Mouse (Mus musculus) heart, embryonic 15.5 days (tissue): Measurements from ENCODE around the gene Gtsf1. TPM values are rescaled to one million over a fixed set of nuclear protein-coding genes. Genes with fewer than 3 reads are reported as not detected.

Experiments
- ATAC-seq: fragments of 200-750 bp; cut with Nextera tagmentation; replicated peaks from 2 replicates; pipeline ENCODE4 v1.8.0; 2017; ENCODE audit warnings: low read depth, moderate TSS enrichment; ENCODE audit not compliant: insufficient number of reproducible peaks, insufficient read depth, low FRiP score
- H3K27ac ChIP-seq: fragments of 300-500 bp; sonication (generic); 2 replicates; pipeline ENCODE4 v1.5.1; 2015; ENCODE audit warnings: mild to moderate bottlenecking, inconsistent platforms
- H3K27me3 ChIP-seq: fragments of 300-500 bp; sonication (generic); 2 replicates; pipeline ENCODE4 v1.6.1; 2015; ENCODE audit warnings: inconsistent platforms
- H3K36me3 ChIP-seq: fragments of 300-500 bp; sonication (generic); 2 replicates; pipeline ENCODE4 v1.6.1; 2015; ENCODE audit warnings: mild to moderate bottlenecking, inconsistent platforms
- H3K4me1 ChIP-seq: fragments of 300-500 bp; sonication (generic); replicated peaks from 2 replicates; pipeline ENCODE4 v1.6.1; 2015; ENCODE audit warnings: inconsistent platforms
- H3K4me2 ChIP-seq: fragments of 300-500 bp; sonication (generic); 2 replicates; pipeline ENCODE4 v1.6.1; 2015; ENCODE audit warnings: inconsistent platforms, mild to moderate bottlenecking, moderate library complexity
- H3K4me3 ChIP-seq: fragments of 300-500 bp; sonication (generic); 2 replicates; pipeline ENCODE4 v1.5.1; 2015; ENCODE audit warnings: mild to moderate bottlenecking, inconsistent platforms
- H3K9ac ChIP-seq: fragments of 300-500 bp; sonication (generic); 2 replicates; pipeline ENCODE4 v1.6.1; 2015; ENCODE audit warnings: mild to moderate bottlenecking, inconsistent platforms
- H3K9me3 ChIP-seq: fragments of 300-500 bp; sonication (generic); replicated peaks from 2 replicates; pipeline ENCODE4 v1.6.1; 2016; ENCODE audit warnings: inconsistent platforms
- WGBS: fragments of 180-500 bp; shearing (Covaris S2); methylation state at CpG from one replicate; pipeline ENCODE4 v1.1.7; 2015; ENCODE audit warnings: mixed read lengths; 5-methylcytosine and 5-hydroxymethylcytosine counted together
- polyA plus RNA-seq: library from polyadenylated mRNA; unstranded; fragments of >200 nt; fragmentation: Nextera tagmentation; extraction: Ambion mirVana; gene quantifications from 2 replicates; pipeline ENCODE4 v1.2.1, GENCODE M21; 2015

Gene Gtsf1
- polyA plus RNA-seq, 1 experiment from 2014 or later: 32.6 TPM

GRCm38 (mm10) chr15:103354690-103355089 is 75.6 kb downstream of the Gtsf1 start:
- Histone ChIP-seq H3K9ac (no peak overlapping the region), H3K4me2 (no peak overlapping the region), H3K36me3 (peaks cover 64% of the 10 kb centered on the region), H3K27ac (peak overlapping the region; percentile 92), H3K4me3 (no peak overlapping the region), H3K27me3 (no peaks in the 10 kb centered on the region), H3K4me1 (peaks cover 55% of the 10 kb centered on the region), H3K9me3 (no peaks in the 10 kb centered on the region)
- WGBS: 81% methylated on average over 2 of the region's 2 CpGs
- no peak for ATAC-seq

GRCm38 (mm10) chr15:103353511-103354256 is 76.6 kb downstream of the Gtsf1 start:
- no peak for ATAC-seq
- no peak overlapping the region for H3K9ac ChIP-seq
- no peak overlapping the region for H3K4me3 ChIP-seq
- no peaks in the 10 kb centered on the region for H3K27me3 ChIP-seq
- H3K36me3 ChIP-seq: peaks cover 74% of the 10 kb centered on the region
- H3K9me3 ChIP-seq: no peaks in the 10 kb centered on the region
- peaks cover 45% of the 10 kb centered on the region for H3K4me1 ChIP-seq
- H3K4me2 ChIP-seq: no peak overlapping the region
- 85% methylated on average over 11 of the region's 11 CpGs for WGBS
- H3K27ac ChIP-seq: 0 out of 2 replicates have a peak overlapping the region, but pooled peaks have one; percentile 11

GRCm38 (mm10) chr15:103352856-103353255 is 77.4 kb downstream of the Gtsf1 start:
- Histone ChIP-seq H3K27me3 (no peaks in the 10 kb centered on the region), H3K9ac (no peak overlapping the region), H3K4me1 (peaks cover 37% of the 10 kb centered on the region), H3K4me2 (no peak overlapping the region), H3K4me3 (no peak overlapping the region), H3K9me3 (no peaks in the 10 kb centered on the region), H3K36me3 (peaks cover 82% of the 10 kb centered on the region), H3K27ac (0 out of 2 replicates have a peak overlapping the region, but pooled peaks have one; percentile 11)
- 43% methylated on average over 4 of the region's 4 CpGs for WGBS
- ATAC-seq: no peak

Other genes starting within 250 kb of the Gtsf1 start
- gene Cbx5, start 190.7 kb downstream of the Gtsf1 start, polyA plus RNA-seq: 80.0 and 84.2 TPM in 2 replicates
- gene Hnrnpa1, start 190.0 kb downstream of the Gtsf1 start, polyA plus RNA-seq: 367 and 376 TPM in 2 replicates
- 1.9 and 5.0 TPM in 2 replicates for gene Nfe2, start 172.1 kb downstream of the Gtsf1 start, polyA plus RNA-seq
- gene Copz1, start 157.8 kb downstream of the Gtsf1 start, polyA plus RNA-seq: 145 and 168 TPM in 2 replicates
- 0.11 and 0.25 TPM in 2 replicates for gene Gpr84, start 119.9 kb downstream of the Gtsf1 start, polyA plus RNA-seq
- 5.9 and 10.5 TPM in 2 replicates for gene Zfp385a, start 90.4 kb downstream of the Gtsf1 start, polyA plus RNA-seq
- gene Itga5, start 63.7 kb downstream of the Gtsf1 start, polyA plus RNA-seq: 62.4 and 70.8 TPM in 2 replicates
- gene Gtsf2, start 18.0 kb upstream of the Gtsf1 start, polyA plus RNA-seq: not detected in 2 replicates
- 2.1 and 5.8 TPM in 2 replicates for gene Nckap1l, start 23.3 kb upstream of the Gtsf1 start, polyA plus RNA-seq
- 2.1 and 3.5 TPM in 2 replicates for gene Pde1b, start 72.6 kb upstream of the Gtsf1 start, polyA plus RNA-seq
- 55.3 and 62.0 TPM in 2 replicates for gene Ppp1r1a, start 107.5 kb upstream of the Gtsf1 start, polyA plus RNA-seq
- not detected in 2 replicates for gene Glycam1, start 134.6 kb upstream of the Gtsf1 start, polyA plus RNA-seq